8 mouse cellular contexts compared by ENCODE assay signal in the genomic region with DNA sequence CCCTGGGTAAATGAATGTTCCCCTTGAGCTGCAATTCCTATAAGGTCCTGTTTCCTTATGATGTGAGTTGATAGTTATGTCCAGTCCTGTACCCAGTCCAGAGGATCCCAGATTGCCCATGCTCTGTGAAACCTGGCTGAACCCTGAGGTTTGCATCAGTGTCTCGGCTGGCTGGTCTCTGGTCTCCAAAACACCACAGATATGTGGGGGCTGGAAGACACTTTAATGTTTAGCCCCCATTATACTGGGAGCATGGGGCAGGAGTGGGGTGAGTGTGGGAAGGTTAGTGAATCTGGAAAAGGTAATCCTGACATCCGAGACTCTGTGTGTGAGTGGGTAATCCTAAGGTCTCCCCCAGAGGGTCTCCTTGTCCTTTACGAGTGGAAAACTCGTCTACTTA. TPM values are rescaled to one million over a fixed set of nuclear protein-coding genes. Genes with fewer than 3 reads are reported as not detected.
DNase-seq lines count a peak whose midpoint lies in the region; ATAC-seq lines count a peak whose summit lies in the region.

No protein-coding gene starts in this region.

- H3K9me3 ChIP-seq in kidney, embryonic 14.5 days (ENCODE audit: control insufficient read depth, low read length), result no peaks in the 10 kb centered on the region
- H3K9me3 ChIP-seq in hindbrain, embryonic 14.5 days (ENCODE audit: control insufficient read depth, low read length), result no peaks in the 10 kb centered on the region
- H3K9me3 ChIP-seq in midbrain, embryonic 13.5 days, result no peaks in the 10 kb centered on the region

- H3K27me3 ChIP-seq in kidney, embryonic 14.5 days (ENCODE audit: control insufficient read depth, insufficient read depth, low read length), result no peaks in the 10 kb centered on the region
- H3K27me3 ChIP-seq in hindbrain, embryonic 14.5 days (ENCODE audit: control insufficient read depth, insufficient read depth, low read length), result no peaks in the 10 kb centered on the region
- no peaks in the 10 kb centered on the region for H3K27me3 ChIP-seq in midbrain, embryonic 13.5 days

- H3K36me3 ChIP-seq in kidney, embryonic 14.5 days (ENCODE audit: control insufficient read depth, insufficient read depth, low read length), result peaks cover 21% of the 10 kb centered on the region
- H3K36me3 ChIP-seq in hindbrain, embryonic 14.5 days (replicated peaks; ENCODE audit: control insufficient read depth, insufficient read depth), result peaks cover 23% of the 10 kb centered on the region
- H3K36me3 ChIP-seq in midbrain, embryonic 13.5 days, result peaks cover 24% of the 10 kb centered on the region

- peak; percentile 10 for ATAC-seq in kidney, embryonic 14.5 days (ENCODE audit: low FRiP score, low TSS enrichment)
- ATAC-seq in hindbrain, embryonic 14.5 days (ENCODE audit: low FRiP score), result no peak
- peak; percentile 25 for ATAC-seq in midbrain, embryonic 13.5 days
- ATAC-seq in inflammation-experienced regulatory T-cells, adult 6 months, result no peak

- no peak for DNase-seq in kidney, postnatal 36 days
- peak; percentile 25 for DNase-seq in NIH3T3 (ENCODE audit: low read depth)
- no peak for DNase-seq in hindbrain, embryonic 14.5 days (ENCODE audit: low spot score)
- DNase-seq in adrenal gland, adult 2 months, result no peak
- DNase-seq in frontal cortex, postnatal 25 days (ENCODE audit: low spot score in 2 of 2), result no peak

- no peak overlapping the region for H3K4me3 ChIP-seq in kidney, embryonic 14.5 days (ENCODE audit: low read length)
- H3K4me3 ChIP-seq in hindbrain, embryonic 14.5 days (replicated peaks; ENCODE audit: low read length), result 0 out of 2 replicates have a peak overlapping the region, but pooled peaks have one; percentile 90
- H3K4me3 ChIP-seq in midbrain, embryonic 13.5 days (replicated peaks), result peak overlapping the region; percentile 92

- WGBS in kidney, embryonic 14.5 days, result 53% methylated on average over 4 of the region's 4 CpGs
- 59% methylated on average over 4 of the region's 4 CpGs for WGBS in hindbrain, embryonic 14.5 days
- 64% methylated on average over 4 of the region's 4 CpGs for WGBS in midbrain, embryonic 13.5 days

- H3K4me2 ChIP-seq in kidney, embryonic 14.5 days (replicated peaks; ENCODE audit: low read depth, low read length), result peak overlapping the region; percentile 33; the same call in 1 of the 2 replicates
- H3K4me2 ChIP-seq in hindbrain, embryonic 14.5 days (replicated peaks), result peak overlapping the region; percentile 75; the same call in 1 of the 2 replicates
- H3K4me2 ChIP-seq in midbrain, embryonic 13.5 days (replicated peaks), result peak overlapping the region; percentile 78

- H3K4me1 ChIP-seq in kidney, embryonic 14.5 days (ENCODE audit: control insufficient read depth, insufficient read depth, low read length), result peaks cover 10% of the 10 kb centered on the region
- peaks cover 11% of the 10 kb centered on the region for H3K4me1 ChIP-seq in hindbrain, embryonic 14.5 days (replicated peaks; ENCODE audit: control insufficient read depth, insufficient read depth, low read length)
- peaks cover 23% of the 10 kb centered on the region for H3K4me1 ChIP-seq in midbrain, embryonic 13.5 days (replicated peaks)

- 0 out of 2 replicates have a peak overlapping the region, but pooled peaks have one; percentile 28 for H3K9ac ChIP-seq in kidney, embryonic 14.5 days (ENCODE audit: low read depth, low read length)
- H3K9ac ChIP-seq in hindbrain, embryonic 14.5 days, result peak overlapping the region; percentile 89; the same call in 1 of the 2 replicates
- no peak overlapping the region for H3K9ac ChIP-seq in midbrain, embryonic 13.5 days (replicated peaks)

- peak overlapping the region; percentile 75 for H3K27ac ChIP-seq in kidney, embryonic 14.5 days (ENCODE audit: low read depth, low read length)
- peak overlapping the region; percentile 85 for H3K27ac ChIP-seq in hindbrain, embryonic 14.5 days
- peak overlapping the region; percentile 89 for H3K27ac ChIP-seq in midbrain, embryonic 13.5 days

RNA-seq across cellular contexts. Expression of a gene that starts 0.8 kb away (rescaled TPM):
- 20.4 and 37.0 TPM in 2 replicates for polyA plus RNA-seq in kidney, embryonic 14.5 days (2014; fragmentation: Nextera tagmentation; extraction: Ambion mirVana)
- 36.4 and 38.6 TPM in 2 replicates for polyA plus RNA-seq in hindbrain, embryonic 14.5 days (2014; fragmentation: Nextera tagmentation; extraction: Ambion mirVana)
- 42.2 and 43.8 TPM in 2 replicates for polyA plus RNA-seq in midbrain, embryonic 13.5 days (2015; fragmentation: Nextera tagmentation; extraction: Ambion mirVana)
- polyA plus RNA-seq in inflammation-experienced regulatory T-cells, adult 6 months (2017; shearing (Covaris generic)), result 10 to 100 TPM; 29.1 to 39.4 (median 34.2) TPM
- 10 to 100 TPM; 38.7 to 47.7 TPM for total RNA-seq in adrenal gland, adult 2 months (2021)
- 17.1 and 17.8 TPM in 2 replicates for polyA plus RNA-seq in adrenal gland, adult 2 months (2012; rRNA removed)

RNA-seq across cellular contexts. Expression of a gene that starts 2.6 kb away (rescaled TPM):
- polyA plus RNA-seq in kidney, embryonic 14.5 days (2014; fragmentation: Nextera tagmentation; extraction: Ambion mirVana), result not detected in 2 replicates
- not detected in 2 replicates for polyA plus RNA-seq in hindbrain, embryonic 14.5 days (2014; fragmentation: Nextera tagmentation; extraction: Ambion mirVana)
- not detected in 2 replicates for polyA plus RNA-seq in midbrain, embryonic 13.5 days (2015; fragmentation: Nextera tagmentation; extraction: Ambion mirVana)
- 10 to 100 TPM in 1 of 3 experiments, not detected in 2; 10.7 TPM for polyA plus RNA-seq in inflammation-experienced regulatory T-cells, adult 6 months (2017; shearing (Covaris generic))
- total RNA-seq in adrenal gland, adult 2 months (2021), result 10 to 100 TPM in 1 of 2 experiments, 1 to 10 TPM in 1; 6.8 to 20.2 TPM
- not detected in 2 replicates for polyA plus RNA-seq in adrenal gland, adult 2 months (2012; rRNA removed)

RNA-seq across cellular contexts. Expression of a gene that starts 21.9 kb away (rescaled TPM):
- 131 and 145 TPM in 2 replicates for polyA plus RNA-seq in kidney, embryonic 14.5 days (2014; fragmentation: Nextera tagmentation; extraction: Ambion mirVana)
- polyA plus RNA-seq in hindbrain, embryonic 14.5 days (2014; fragmentation: Nextera tagmentation; extraction: Ambion mirVana), result 102 and 115 TPM in 2 replicates
- polyA plus RNA-seq in midbrain, embryonic 13.5 days (2015; fragmentation: Nextera tagmentation; extraction: Ambion mirVana), result 133 and 134 TPM in 2 replicates
- polyA plus RNA-seq in inflammation-experienced regulatory T-cells, adult 6 months (2017; shearing (Covaris generic)), result 10 to 100 TPM; 78.7 to 96.6 (median 84.8) TPM
- 100 to 1,000 TPM; 144 to 366 TPM for total RNA-seq in adrenal gland, adult 2 months (2021)
- polyA plus RNA-seq in adrenal gland, adult 2 months (2012; rRNA removed), result 159 and 166 TPM in 2 replicates

RNA-seq across cellular contexts. Expression of a gene that starts 31.1 kb away (rescaled TPM):
- polyA plus RNA-seq in kidney, embryonic 14.5 days (2014; fragmentation: Nextera tagmentation; extraction: Ambion mirVana), result 66.3 and 79.1 TPM in 2 replicates
- polyA plus RNA-seq in hindbrain, embryonic 14.5 days (2014; fragmentation: Nextera tagmentation; extraction: Ambion mirVana), result 75.0 and 83.7 TPM in 2 replicates
- polyA plus RNA-seq in midbrain, embryonic 13.5 days (2015; fragmentation: Nextera tagmentation; extraction: Ambion mirVana), result 72.9 and 77.8 TPM in 2 replicates
- 10 to 100 TPM; 19.9 to 24.4 (median 21.7) TPM for polyA plus RNA-seq in inflammation-experienced regulatory T-cells, adult 6 months (2017; shearing (Covaris generic))
- 10 to 100 TPM; 41.8 to 45.8 TPM for total RNA-seq in adrenal gland, adult 2 months (2021)
- 20.0 and 21.3 TPM in 2 replicates for polyA plus RNA-seq in adrenal gland, adult 2 months (2012; rRNA removed)

RNA-seq across cellular contexts. Expression of a gene that starts 54.0 kb away (rescaled TPM):
- polyA plus RNA-seq in kidney, embryonic 14.5 days (2014; fragmentation: Nextera tagmentation; extraction: Ambion mirVana), result 0.09 TPM in 1 of 2 replicates, not detected in the other
- polyA plus RNA-seq in hindbrain, embryonic 14.5 days (2014; fragmentation: Nextera tagmentation; extraction: Ambion mirVana), result 0.80 and 0.86 TPM in 2 replicates
- polyA plus RNA-seq in midbrain, embryonic 13.5 days (2015; fragmentation: Nextera tagmentation; extraction: Ambion mirVana), result 0.32 and 0.50 TPM in 2 replicates
- under 1 TPM in 1 of 3 experiments, not detected in 2; 0.04 TPM for polyA plus RNA-seq in inflammation-experienced regulatory T-cells, adult 6 months (2017; shearing (Covaris generic))
- 1 to 10 TPM in 1 of 2 experiments, under 1 TPM in 1; 0.46 to 1.1 TPM for total RNA-seq in adrenal gland, adult 2 months (2021)
- 0.81 and 0.85 TPM in 2 replicates for polyA plus RNA-seq in adrenal gland, adult 2 months (2012; rRNA removed)

Comparison
In these comparisons a context has a peak if more than half of its experiments do, and no peak if none do; other contexts are left out.
1. ATAC-seq: peak in kidney, embryonic 14.5 days (single experiment) and midbrain, embryonic 13.5 days (single experiment); none in hindbrain, embryonic 14.5 days (single experiment) and inflammation-experienced regulatory T-cells, adult 6 months (single experiment).
2. Peak in every context shown above with its lines, with median percentiles within 50 percentile points of each other: H3K27ac ChIP-seq and H3K4me2 ChIP-seq.